Mouse (Mus musculus): ENCODE data around the gene Srp72.
"Not testable (repeated sequence)": the region's sequence is repeated elsewhere in the genome, so short reads cannot be mapped to it uniquely, and the experiment has no call there.

- TF ChIP-seq CTCF, EP300 (IDR thresholded peaks at IDR 0.05): not testable (repeated sequence)
Observed at GRCm38 (mm10) chr5:76971115-76971514, 3.4 kb upstream of the Srp72 start.
